Mouse (Mus musculus): Measurements from ENCODE around the gene Cntnap2. TPM values are rescaled to one million over a fixed set of nuclear protein-coding genes. Genes with fewer than 3 reads are reported as not detected.
A peak's percentile ranks its signal among the peaks of the same experiment; 100 is the strongest.
"Not testable (repeated sequence)": the region's sequence is repeated elsewhere in the genome, so short reads cannot be mapped to it uniquely, and the experiment has no call there.

Cntnap2 gene
- polyA plus RNA-seq, 1 experiment from 2014 or later = 24.7 TPM

DNA sequence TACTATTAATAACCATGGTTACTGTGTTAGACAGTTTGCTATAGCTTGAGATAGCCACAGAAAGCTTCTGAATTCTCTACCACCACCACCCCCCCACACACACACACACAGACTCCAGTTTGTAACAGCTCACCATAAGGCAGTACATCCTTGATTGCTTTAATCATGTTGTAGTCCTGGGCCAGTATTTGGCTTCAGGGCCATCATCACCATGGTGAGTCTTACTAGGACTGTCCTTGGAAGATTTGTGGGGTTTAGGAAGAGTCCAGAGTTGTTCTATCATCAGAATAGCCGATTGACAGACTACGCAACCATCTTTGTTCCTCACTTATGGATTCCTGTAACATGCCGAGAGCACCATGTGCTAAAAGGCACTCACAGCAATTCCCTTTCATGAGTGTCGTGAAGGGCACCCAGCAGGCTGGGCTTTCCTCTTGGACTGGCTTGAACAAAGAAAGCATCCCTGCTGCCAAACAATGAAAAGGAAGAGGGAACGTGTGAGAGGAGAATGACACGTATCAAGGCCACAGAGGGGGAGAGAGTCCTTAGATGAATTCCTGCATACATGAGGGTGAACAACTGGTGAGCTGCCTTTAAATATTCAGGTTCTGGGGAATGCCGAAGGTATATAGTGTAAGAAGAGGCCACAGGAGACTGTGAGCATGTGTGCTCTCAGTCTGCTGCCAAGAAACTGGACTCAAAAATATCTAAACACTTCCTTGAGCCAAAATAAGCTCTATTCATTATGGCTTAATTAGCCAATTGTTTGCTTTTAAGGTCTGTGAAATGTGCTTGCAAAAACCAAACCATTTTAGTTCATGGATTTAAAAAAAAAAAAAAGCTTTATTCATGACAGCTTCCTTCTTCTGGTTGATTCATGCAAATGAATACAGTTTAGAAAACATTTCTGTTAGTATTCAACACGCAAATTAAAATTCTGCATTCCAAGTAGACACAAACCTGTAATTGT is 2213.7 kb downstream of the Cntnap2 start:
- DNase-seq (ENCODE audit: low spot score, missing footprints) (no peak), ATAC-seq (ENCODE audit: low FRiP score) (peak; percentile 45; the same call in 1 of the 2 replicates)
- H3K4me1 ChIP-seq (ENCODE audit: control insufficient read depth, insufficient read depth, low read length) = peaks cover 12% of the 10 kb centered on the region
- no peak overlapping the region for H3K27ac ChIP-seq (ENCODE audit: low read depth, low read length)
- no peak overlapping the region for H3K4me2 ChIP-seq
- H3K9ac ChIP-seq (ENCODE audit: low read length) = no peak overlapping the region
- H3K4me3 ChIP-seq (ENCODE audit: low read depth, low read length) = no peak overlapping the region
- H3K9me3 ChIP-seq (ENCODE audit: control insufficient read depth, low read length) = no peaks in the 10 kb centered on the region
- H3K27me3 ChIP-seq (ENCODE audit: control insufficient read depth, insufficient read depth, low read length) = 0 out of 2 replicates have a peak, but pooled peaks cover 3% of the 10 kb centered on the region
- H3K36me3 ChIP-seq (ENCODE audit: control insufficient read depth, insufficient read depth, low read length) = no peaks in the 10 kb centered on the region
- 44% methylated on average over 8 of the region's 8 CpGs for WGBS

DNA sequence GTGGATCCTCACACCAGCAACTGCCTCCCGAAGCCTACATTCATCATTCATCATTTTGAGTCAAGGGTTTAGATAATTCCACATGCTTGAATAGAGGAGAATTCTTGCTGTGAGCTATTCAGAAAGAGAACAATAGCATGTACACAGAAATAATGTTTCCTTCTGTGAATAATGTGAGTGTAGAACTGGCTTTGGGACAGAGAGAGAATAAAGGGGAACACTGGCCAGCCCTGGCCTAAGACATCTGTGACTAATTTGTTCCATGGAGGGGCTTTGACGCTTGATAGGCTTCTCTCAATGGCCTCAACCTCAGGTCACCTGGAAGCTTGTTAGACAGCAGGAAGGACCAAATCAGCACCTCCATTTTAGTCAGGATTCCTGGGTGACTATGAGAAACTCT is 2215.9 kb downstream of the Cntnap2 start:
- Histone ChIP-seq H3K9me3 (ENCODE audit: control insufficient read depth, low read length) (no peaks in the 10 kb centered on the region), H3K27ac (ENCODE audit: low read depth, low read length) (no peak overlapping the region), H3K4me3 (ENCODE audit: low read depth, low read length) (no peak overlapping the region), H3K36me3 (ENCODE audit: control insufficient read depth, insufficient read depth, low read length) (no peaks in the 10 kb centered on the region), H3K4me2 (no peak overlapping the region), H3K9ac (ENCODE audit: low read length) (no peak overlapping the region), H3K27me3 (ENCODE audit: control insufficient read depth, insufficient read depth, low read length) (0 out of 2 replicates have a peak, but pooled peaks cover 3% of the 10 kb centered on the region), H3K4me1 (ENCODE audit: control insufficient read depth, insufficient read depth, low read length) (peaks cover 18% of the 10 kb centered on the region)
- WGBS = 21% methylated on average over 2 of the region's 2 CpGs
- DNase-seq (ENCODE audit: low spot score, missing footprints) (no peak), ATAC-seq (ENCODE audit: low FRiP score) (peak; percentile 40; the same call in 1 of the 2 replicates)

GRCm38 (mm10) chr6:47279183-47279582 is 2220.0 kb downstream of the Cntnap2 start:
- Histone ChIP-seq H3K27ac (ENCODE audit: low read depth, low read length) (no peak overlapping the region), H3K4me3 (ENCODE audit: low read depth, low read length) (no peak overlapping the region)
- 19% methylated on average over 1 of the region's 1 CpGs for WGBS

DNA sequence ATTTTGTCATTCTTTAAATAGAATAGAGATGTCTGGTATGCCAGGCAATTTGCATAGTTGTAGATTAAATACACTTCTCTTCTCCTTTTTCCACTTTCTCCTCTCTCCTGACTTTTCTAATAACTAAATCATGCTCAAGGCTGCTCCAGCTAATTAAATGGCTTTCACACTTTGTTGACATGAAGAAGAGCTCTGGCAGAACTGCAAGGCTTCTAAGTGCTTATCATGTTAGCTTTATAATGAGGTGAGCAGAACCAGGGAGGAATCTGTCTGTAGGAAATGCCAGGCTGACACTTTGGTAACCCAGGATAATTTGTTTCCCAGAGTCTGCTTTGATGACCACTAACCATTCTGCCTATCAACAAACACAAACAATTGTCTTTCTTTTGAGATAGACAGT is 2222.4 kb downstream of the Cntnap2 start:
- H3K4me3 ChIP-seq (ENCODE audit: low read depth, low read length) = no peak overlapping the region
- H3K27ac ChIP-seq (ENCODE audit: low read depth, low read length) = no peak overlapping the region
- H3K27me3 ChIP-seq (ENCODE audit: control insufficient read depth, insufficient read depth, low read length) = no peaks in the 10 kb centered on the region
- H3K4me1 ChIP-seq (ENCODE audit: control insufficient read depth, insufficient read depth, low read length) = peaks cover 9% of the 10 kb centered on the region
- ATAC-seq (ENCODE audit: low FRiP score) (no peak), DNase-seq (ENCODE audit: low spot score, missing footprints) (no peak)
- H3K9me3 ChIP-seq (ENCODE audit: control insufficient read depth, low read length) = no peaks in the 10 kb centered on the region
- H3K9ac ChIP-seq (ENCODE audit: low read length) = no peak overlapping the region
- no peak overlapping the region for H3K4me2 ChIP-seq
- H3K36me3 ChIP-seq (ENCODE audit: control insufficient read depth, insufficient read depth, low read length) = no peaks in the 10 kb centered on the region

More at GRCm38 (mm10) chr6:47279183-47279582, 2220.0 kb downstream of the Cntnap2 start:
- DNase-seq (ENCODE audit: low spot score, missing footprints) = peak; percentile 88
- no peak overlapping the region for H3K9ac ChIP-seq (ENCODE audit: low read length)
- no peaks in the 10 kb centered on the region for H3K36me3 ChIP-seq (ENCODE audit: control insufficient read depth, insufficient read depth, low read length)
- H3K4me1 ChIP-seq (ENCODE audit: control insufficient read depth, insufficient read depth, low read length) = peaks cover 12% of the 10 kb centered on the region
- no peaks in the 10 kb centered on the region for H3K9me3 ChIP-seq (ENCODE audit: control insufficient read depth, low read length)
- ATAC-seq (ENCODE audit: low FRiP score) = peak; percentile 86
- 0 out of 2 replicates have a peak, but pooled peaks cover 3% of the 10 kb centered on the region for H3K27me3 ChIP-seq (ENCODE audit: control insufficient read depth, insufficient read depth, low read length)
- no peak overlapping the region for H3K4me2 ChIP-seq

DNA sequence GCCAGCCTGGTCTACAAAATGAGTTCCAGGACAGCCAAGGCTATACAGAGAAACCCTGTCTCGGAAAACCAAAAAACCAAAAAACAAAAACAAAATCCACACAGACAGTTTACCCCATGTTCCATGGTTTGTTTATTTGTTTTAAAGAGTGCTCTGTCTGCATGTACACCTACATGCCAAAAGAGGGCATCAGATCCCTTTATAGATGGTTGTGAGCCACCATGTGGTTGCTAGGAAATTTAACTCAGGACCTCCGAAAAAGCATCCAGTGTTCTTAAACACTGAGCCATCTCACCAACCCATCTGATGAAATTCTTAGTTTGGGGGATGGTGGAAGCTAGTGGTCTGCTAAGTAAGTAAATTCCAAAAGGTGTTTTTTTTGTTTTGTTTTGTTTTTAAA is 2225.6 kb downstream of the Cntnap2 start:
- 68% methylated on average over 2 of the region's 2 CpGs for WGBS
- Histone ChIP-seq H3K27me3 (ENCODE audit: control insufficient read depth, insufficient read depth, low read length) (no peaks in the 10 kb centered on the region), H3K9ac (ENCODE audit: low read length) (no peak overlapping the region), H3K36me3 (ENCODE audit: control insufficient read depth, insufficient read depth, low read length) (no peaks in the 10 kb centered on the region), H3K4me3 (ENCODE audit: low read depth, low read length) (no peak overlapping the region), H3K4me2 (no peak overlapping the region), H3K27ac (ENCODE audit: low read depth, low read length) (no peak overlapping the region), H3K9me3 (ENCODE audit: control insufficient read depth, low read length) (no peaks in the 10 kb centered on the region), H3K4me1 (ENCODE audit: control insufficient read depth, insufficient read depth, low read length) (peaks cover 2% of the 10 kb centered on the region)
- ATAC-seq (ENCODE audit: low FRiP score) (no peak), DNase-seq (ENCODE audit: low spot score, missing footprints) (no peak)

DNA sequence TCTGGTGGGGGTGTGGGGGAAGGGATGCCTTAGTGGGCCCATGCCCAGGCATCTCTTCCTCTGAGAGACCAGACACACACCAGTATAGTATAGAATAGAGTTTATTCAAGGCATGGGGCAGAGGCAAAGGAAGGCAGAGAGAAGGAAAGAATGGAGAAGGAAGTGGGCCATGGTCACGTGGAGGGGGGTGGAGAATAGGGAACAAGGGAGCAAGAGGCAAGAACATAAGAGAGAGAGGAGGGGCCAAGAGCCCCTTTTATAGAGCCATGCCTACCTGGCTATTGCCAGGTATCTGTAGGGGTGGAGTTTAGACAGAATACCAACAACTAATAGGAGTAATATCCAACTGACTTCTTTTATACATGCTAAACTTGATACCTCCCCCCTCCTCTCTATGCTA is 2226.6 kb downstream of the Cntnap2 start:
- H3K27me3 ChIP-seq (ENCODE audit: control insufficient read depth, insufficient read depth, low read length) = no peaks in the 10 kb centered on the region
- no peak overlapping the region for H3K9ac ChIP-seq (ENCODE audit: low read length)
- no peaks in the 10 kb centered on the region for H3K9me3 ChIP-seq (ENCODE audit: control insufficient read depth, low read length)
- H3K27ac ChIP-seq (ENCODE audit: low read depth, low read length) = no peak overlapping the region
- H3K4me2 ChIP-seq = no peak overlapping the region
- peak; percentile 44; the same call in 1 of the 2 replicates for ATAC-seq (ENCODE audit: low FRiP score)
- peaks cover 2% of the 10 kb centered on the region for H3K4me1 ChIP-seq (ENCODE audit: control insufficient read depth, insufficient read depth, low read length)
- no peak overlapping the region for H3K4me3 ChIP-seq (ENCODE audit: low read depth, low read length)
- 46% methylated on average over 1 of the region's 1 CpGs for WGBS
- DNase-seq (ENCODE audit: low spot score, missing footprints) = no peak
- no peaks in the 10 kb centered on the region for H3K36me3 ChIP-seq (ENCODE audit: control insufficient read depth, insufficient read depth, low read length)

- H3K27ac ChIP-seq (ENCODE audit: low read depth, low read length) = not testable (repeated sequence)
- peak; percentile 70 for ATAC-seq (ENCODE audit: low FRiP score)
These were observed 2227.2 kb downstream of the Cntnap2 start for GRCm38 (mm10) chr6:47286247-47286967.

DNA sequence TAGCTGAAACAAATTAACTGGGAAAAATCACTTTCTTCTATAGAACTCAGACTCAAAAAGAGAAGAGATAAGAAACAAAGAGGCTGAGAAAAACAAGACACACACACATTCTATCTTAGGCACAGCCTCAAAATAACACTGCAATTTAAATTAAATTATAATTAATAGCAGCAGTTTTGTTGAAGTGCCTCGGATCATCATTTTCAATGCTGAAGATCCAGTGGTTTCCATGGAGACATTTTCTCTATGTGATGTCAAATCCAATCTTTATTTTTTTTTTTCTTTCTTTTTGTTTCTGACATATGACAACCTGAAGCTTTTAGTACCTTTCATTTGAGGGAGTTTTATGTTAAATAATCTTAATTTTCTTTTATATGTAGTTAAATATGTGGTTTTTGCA is 2228.6 kb downstream of the Cntnap2 start:
- H3K4me1 ChIP-seq (ENCODE audit: control insufficient read depth, insufficient read depth, low read length) = peaks cover 2% of the 10 kb centered on the region
- ATAC-seq (ENCODE audit: low FRiP score) = no peak
- H3K36me3 ChIP-seq (ENCODE audit: control insufficient read depth, insufficient read depth, low read length) = no peaks in the 10 kb centered on the region
- H3K27me3 ChIP-seq (ENCODE audit: control insufficient read depth, insufficient read depth, low read length) = no peaks in the 10 kb centered on the region
- 79% methylated on average over 1 of the region's 1 CpGs for WGBS
- no peak overlapping the region for H3K9ac ChIP-seq (ENCODE audit: low read length)
- no peaks in the 10 kb centered on the region for H3K9me3 ChIP-seq (ENCODE audit: control insufficient read depth, low read length)
- no peak overlapping the region for H3K4me2 ChIP-seq
- no peak overlapping the region for H3K27ac ChIP-seq (ENCODE audit: low read depth, low read length)
- H3K4me3 ChIP-seq (ENCODE audit: low read depth, low read length) = no peak overlapping the region
- DNase-seq (ENCODE audit: low spot score, missing footprints) = no peak

More at GRCm38 (mm10) chr6:47286247-47286967, 2227.2 kb downstream of the Cntnap2 start:
- not testable (repeated sequence) for H3K9ac ChIP-seq (ENCODE audit: low read length); H3K4me1 ChIP-seq (ENCODE audit: control insufficient read depth, insufficient read depth, low read length); H3K9me3 ChIP-seq (ENCODE audit: control insufficient read depth, low read length); H3K27me3 ChIP-seq (ENCODE audit: control insufficient read depth, insufficient read depth, low read length); H3K4me3 ChIP-seq (ENCODE audit: low read depth, low read length); H3K36me3 ChIP-seq (ENCODE audit: control insufficient read depth, insufficient read depth, low read length); H3K4me2 ChIP-seq; DNase-seq (ENCODE audit: low spot score, missing footprints)
- 57% methylated on average over 12 of the region's 12 CpGs for WGBS

DNA sequence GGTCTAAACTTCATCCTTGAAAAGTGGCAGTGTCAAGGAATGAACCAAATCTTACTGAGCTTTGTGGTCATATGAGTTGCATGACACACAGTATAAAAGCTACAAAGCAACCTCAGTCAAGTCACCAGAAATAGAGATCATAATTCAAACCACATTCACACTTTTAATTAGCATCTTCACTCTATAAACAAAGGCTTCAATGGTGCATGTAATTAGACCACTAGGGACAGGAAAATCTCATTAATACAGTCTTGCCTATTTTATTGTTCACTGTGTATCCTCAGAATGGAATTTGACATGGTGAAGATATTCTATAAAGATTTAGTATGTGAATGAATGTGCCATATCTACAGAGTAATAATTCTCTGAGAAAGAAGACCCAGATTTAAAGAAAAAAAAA is 2232.8 kb downstream of the Cntnap2 start:
- H3K4me3 ChIP-seq (ENCODE audit: low read depth, low read length) = no peak overlapping the region
- no peaks in the 10 kb centered on the region for H3K9me3 ChIP-seq (ENCODE audit: control insufficient read depth, low read length)
- H3K9ac ChIP-seq (ENCODE audit: low read length) = no peak overlapping the region
- no peak for DNase-seq (ENCODE audit: low spot score, missing footprints)
- no peak for ATAC-seq (ENCODE audit: low FRiP score)
- H3K36me3 ChIP-seq (ENCODE audit: control insufficient read depth, insufficient read depth, low read length) = no peaks in the 10 kb centered on the region
- H3K4me1 ChIP-seq (ENCODE audit: control insufficient read depth, insufficient read depth, low read length) = no peaks in the 10 kb centered on the region
- no peaks in the 10 kb centered on the region for H3K27me3 ChIP-seq (ENCODE audit: control insufficient read depth, insufficient read depth, low read length)
- no peak overlapping the region for H3K4me2 ChIP-seq
- no peak overlapping the region for H3K27ac ChIP-seq (ENCODE audit: low read depth, low read length)

All from midbrain, embryonic 11.5 days (tissue).